Comparison of ENCODE assay signal across 9 mouse cellular contexts in genomic region chr16:44394577-44395243, GRCm38 (mm10). TPM values are rescaled to one million over a fixed set of nuclear protein-coding genes. Genes with fewer than 3 reads are reported as not detected.
DNase-seq lines count a peak whose midpoint lies in the region; ATAC-seq and TF ChIP-seq lines count a peak whose summit lies in the region.
"Had no signal": no experiment of that assay in that cellular context is flagged by ENCODE, and none has a peak within 500 bp of the region (broad histone marks: within the 10 kb centered on the region; RNA-seq: fewer than 3 reads in every experiment).

Gene Cfap44 (plus strand): TSS chr16:44394796.

- WGBS in forebrain, embryonic 14.5 days, result 2% methylated on average over 17 of the region's 17 CpGs
- WGBS in hindbrain, embryonic 10.5 days, result 3% methylated on average over 17 of the region's 17 CpGs
- WGBS in liver, postnatal 0 days (ENCODE audit: insufficient replicate concordance), result 4% methylated on average over 17 of the region's 17 CpGs
- 2% methylated on average over 17 of the region's 17 CpGs for WGBS in neural tube, embryonic 14.5 days
- WGBS in thymus, adult 2 months, result 10% methylated on average over 17 of the region's 17 CpGs

- H3K4me3 ChIP-seq in ES-E14 (ENCODE audit: insufficient read depth in 1 of 2, low read depth in 1 of 2, low read length in 2 of 2, poor library complexity in 1 of 2, severe bottlenecking in 1 of 2), result peak within 1 kb of the TSS; percentile 13 to 25; a peak in 3 of 4 replicates
- peak within 1 kb of the TSS; percentile 31 for H3K4me3 ChIP-seq in forebrain, embryonic 14.5 days (ENCODE audit: low read depth, low read length)
- H3K4me3 ChIP-seq in hindbrain, embryonic 10.5 days, result peak within 1 kb of the TSS; percentile 52
- peak within 1 kb of the TSS; percentile 59 for H3K4me3 ChIP-seq in layer of hippocampus, adult 2 months
- H3K4me3 ChIP-seq in liver, postnatal 0 days (ENCODE audit: low read depth, low read length), result peak within 1 kb of the TSS; percentile 19; the same call in 1 of the 2 replicates
- peak within 1 kb of the TSS; percentile 28 for H3K4me3 ChIP-seq in neural tube, embryonic 14.5 days (ENCODE audit: low read depth, low read length)
- H3K4me3 ChIP-seq in thymus, adult 2 months (ENCODE audit: control insufficient read depth, insufficient read depth, low read length), result no peak within 1 kb of the TSS
- H3K4me3 ChIP-seq: erythroblast, embryonic 14.5 days had no signal

- peaks cover 4 to 14% of the 10 kb centered on the region in 2 experiments; a peak in 2 of 4 replicates for H3K4me1 ChIP-seq in ES-E14 (ENCODE audit: control insufficient read depth in 2 of 2, insufficient read depth in 2 of 2, low read length in 2 of 2, poor library complexity in 1 of 2)
- H3K4me1 ChIP-seq in forebrain, embryonic 14.5 days (ENCODE audit: control insufficient read depth, insufficient read depth, low read length), result peaks cover 7% of the 10 kb centered on the region
- peaks cover 23% of the 10 kb centered on the region for H3K4me1 ChIP-seq in hindbrain, embryonic 10.5 days (replicated peaks)
- H3K4me1 ChIP-seq in liver, postnatal 0 days (ENCODE audit: insufficient read depth), result peaks cover 13% of the 10 kb centered on the region
- H3K4me1 ChIP-seq in neural tube, embryonic 14.5 days (ENCODE audit: control insufficient read depth, insufficient read depth, low read length), result no peaks in the 10 kb centered on the region
- peaks cover 7% of the 10 kb centered on the region for H3K4me1 ChIP-seq in thymus, adult 2 months (replicated peaks; ENCODE audit: control insufficient read depth, insufficient read depth, low read length)

- peak; percentile 72 for ATAC-seq in cerebellum, adult (ENCODE audit: insufficient number of reproducible peaks, low FRiP score, low TSS enrichment)
- peak; percentile 93 for ATAC-seq in forebrain, embryonic 14.5 days
- ATAC-seq in liver, postnatal 0 days, result peak; percentile 60
- ATAC-seq in neural tube, embryonic 14.5 days (ENCODE audit: low read depth), result peak; percentile 92

- DNase-seq in ES-E14 (ENCODE audit: low read depth, low spot score), result peak; percentile 92
- DNase-seq in forebrain, embryonic 14.5 days (ENCODE audit: low spot score), result peak; percentile 97
- DNase-seq in hindbrain, embryonic 10.5 days (ENCODE audit: low spot score), result peak; percentile 93
- DNase-seq in layer of hippocampus, adult 2 months (ENCODE audit: low spot score in 2 of 2), result peak; percentile 91
- peak; percentile 77 for DNase-seq in liver, postnatal 0 days
- DNase-seq in thymus, adult 2 months, result peak; percentile 71

- peak within 1 kb of the TSS; percentile 29; the same call in 1 of the 2 replicates for H3K9ac ChIP-seq in ES-E14 (ENCODE audit: insufficient read depth, low read depth, low read length, poor library complexity, severe bottlenecking)
- H3K9ac ChIP-seq in forebrain, embryonic 14.5 days (ENCODE audit: low read length), result peak within 1 kb of the TSS; percentile 48; the same call in 1 of the 2 replicates
- no peak within 1 kb of the TSS for H3K9ac ChIP-seq in liver, postnatal 0 days (replicated peaks)
- peak within 1 kb of the TSS; percentile 21; the same call in 1 of the 2 replicates for H3K9ac ChIP-seq in neural tube, embryonic 14.5 days (replicated peaks; ENCODE audit: low read depth, low read length)

- no peaks in the 10 kb centered on the region for H3K27me3 ChIP-seq in forebrain, embryonic 14.5 days (replicated peaks; ENCODE audit: control insufficient read depth, insufficient read depth, low read length)
- H3K27me3 ChIP-seq in hindbrain, embryonic 10.5 days (ENCODE audit: insufficient read depth, poor library complexity, severe bottlenecking), result 0 out of 2 replicates have a peak, but pooled peaks cover 4% of the 10 kb centered on the region
- no peaks in the 10 kb centered on the region for H3K27me3 ChIP-seq in liver, postnatal 0 days (ENCODE audit: insufficient read depth, low read length)
- H3K27me3 ChIP-seq in neural tube, embryonic 14.5 days (ENCODE audit: control insufficient read depth, insufficient read depth, low read length), result no peaks in the 10 kb centered on the region
- no peaks in the 10 kb centered on the region for H3K27me3 ChIP-seq in thymus, adult 2 months (ENCODE audit: control insufficient read depth, insufficient read depth, low read length)

- H3K27ac ChIP-seq in ES-E14 (ENCODE audit: insufficient read depth, low read depth, low read length, poor library complexity, severe bottlenecking), result no peak within 1 kb of the TSS
- no peak within 1 kb of the TSS for H3K27ac ChIP-seq in forebrain, embryonic 14.5 days (ENCODE audit: low read depth, low read length)
- peak within 1 kb of the TSS; percentile 70 for H3K27ac ChIP-seq in hindbrain, embryonic 10.5 days
- peak within 1 kb of the TSS; percentile 90 for H3K27ac ChIP-seq in layer of hippocampus, adult 2 months
- H3K27ac ChIP-seq in liver, postnatal 0 days (ENCODE audit: low read depth), result no peak within 1 kb of the TSS
- no peak within 1 kb of the TSS for H3K27ac ChIP-seq in neural tube, embryonic 14.5 days (ENCODE audit: low read depth, low read length)
- H3K27ac ChIP-seq in thymus, adult 2 months (ENCODE audit: control insufficient read depth, insufficient read depth, low read length), result no peak within 1 kb of the TSS

- TF ChIP-seq CTCF in layer of hippocampus, adult 2 months (conservative IDR thresholded peaks at IDR 0.05), result peak; percentile 19; the same call in 1 of the 2 replicates
- peak; percentile 10; the same call in 1 of the 2 replicates for TF ChIP-seq CTCF in liver, postnatal 0 days (IDR thresholded peaks at IDR 0.05; ENCODE audit: low read depth)
- TF ChIP-seq CTCF in thymus, adult 2 months (IDR thresholded peaks at IDR 0.05; ENCODE audit: borderline replicate concordance, control insufficient read depth, extremely low read depth, insufficient read depth, low read length, poor library complexity), result 0 out of 2 replicates have a peak, but pooled peaks have one; percentile 38

- H3K9me3 ChIP-seq in ES-E14 (ENCODE audit: control insufficient read depth, insufficient read depth, low read depth, low read length), result no peaks in the 10 kb centered on the region
- H3K9me3 ChIP-seq in forebrain, embryonic 14.5 days (replicated peaks; ENCODE audit: control insufficient read depth, low read length), result no peaks in the 10 kb centered on the region
- H3K9me3 ChIP-seq in hindbrain, embryonic 10.5 days, result no peaks in the 10 kb centered on the region
- H3K9me3 ChIP-seq in liver, postnatal 0 days (ENCODE audit: low read length), result no peaks in the 10 kb centered on the region
- no peaks in the 10 kb centered on the region for H3K9me3 ChIP-seq in neural tube, embryonic 14.5 days (ENCODE audit: control insufficient read depth, low read length)

- TF ChIP-seq POLR2A in thymus, adult 2 months (IDR thresholded peaks at IDR 0.05; ENCODE audit: control insufficient read depth, extremely low read depth, insufficient read depth, low read length, poor library complexity), result no peak

- in situ Hi-C loops in ES-E14 (cut with MboI; ENCODE audit: low sequenced_read_pairs in 2 of 2, unreplicated experiment in 2 of 2), result no loop called here

- TF ChIP-seq EP300 in liver, postnatal 0 days (IDR thresholded peaks at IDR 0.05; ENCODE audit: low read depth), result no peak

- H3K4me2 ChIP-seq in forebrain, embryonic 14.5 days (ENCODE audit: low read length), result peak within 1 kb of the TSS; percentile 58
- H3K4me2 ChIP-seq in liver, postnatal 0 days (ENCODE audit: low read depth, low read length), result peak within 1 kb of the TSS; percentile 58
- H3K4me2 ChIP-seq in neural tube, embryonic 14.5 days (ENCODE audit: low read depth, low read length), result peak within 1 kb of the TSS; percentile 56

- H3K36me3 ChIP-seq in ES-E14 (ENCODE audit: control insufficient read depth, insufficient read depth, low read length, poor library complexity, severe bottlenecking), result peaks cover under 1% of the 10 kb centered on the region; the same call in 1 of the 2 replicates
- no peaks in the 10 kb centered on the region for H3K36me3 ChIP-seq in forebrain, embryonic 14.5 days (ENCODE audit: control insufficient read depth, insufficient read depth, low read length)
- H3K36me3 ChIP-seq in hindbrain, embryonic 10.5 days, result peaks cover 11% of the 10 kb centered on the region
- no peaks in the 10 kb centered on the region for H3K36me3 ChIP-seq in liver, postnatal 0 days (replicated peaks; ENCODE audit: insufficient read depth, low read length)
- no peaks in the 10 kb centered on the region for H3K36me3 ChIP-seq in neural tube, embryonic 14.5 days (ENCODE audit: control insufficient read depth, insufficient read depth, low read length)
- H3K36me3 ChIP-seq in thymus, adult 2 months (ENCODE audit: control insufficient read depth, insufficient read depth, low read length), result no peaks in the 10 kb centered on the region

TF ChIP-seq in ES-E14, 5 proteins besides CTCF, POLR2A, EP300 and RAD21:
- peak; percentile 70; the same call in 1 of the 2 replicates for TF ChIP-seq HCFC1 (IDR thresholded peaks at IDR 0.05; ENCODE audit: borderline replicate concordance, insufficient read depth, low read length)
- no peak for TF ChIP-seq ZNF384 (IDR thresholded peaks at IDR 0.05; ENCODE audit: low read depth, low read length)
- TF ChIP-seq CHD2 (IDR thresholded peaks at IDR 0.05; ENCODE audit: low read depth, low read length), result peak; percentile 67; the same call in 1 of the 2 replicates

RNA-seq across cellular contexts. Expression of gene Cfap44, which starts in this region (rescaled TPM):
- total RNA-seq in ES-E14 (2012; rRNA removed), result 0.22 and 0.37 TPM in 2 replicates
- polyA plus RNA-seq in forebrain, embryonic 14.5 days (2014; fragmentation: Nextera tagmentation; extraction: Ambion mirVana), result 2.4 and 3.6 TPM in 2 replicates
- 3.0 and 4.4 TPM in 2 replicates for polyA plus RNA-seq in hindbrain, embryonic 10.5 days (2016; fragmentation: Nextera tagmentation; extraction: Ambion mirVana)
- 10 to 100 TPM; 12.8 to 14.8 TPM for total RNA-seq in layer of hippocampus, adult 2 months (2021)
- polyA plus RNA-seq in liver, postnatal 0 days (2015; fragmentation: Nextera tagmentation; extraction: Ambion mirVana), result 0.20 and 0.69 TPM in 2 replicates
- 3.7 and 7.6 TPM in 2 replicates for polyA plus RNA-seq in neural tube, embryonic 14.5 days (2014; fragmentation: Nextera tagmentation; extraction: Ambion mirVana)
- polyA plus RNA-seq in thymus, adult 2 months (2012; rRNA removed), result 0.12 TPM in 1 of 2 replicates, not detected in the other
- polyA plus RNA-seq: erythroblast, embryonic 14.5 days had no signal

Comparison
In these comparisons a context has a peak if more than half of its experiments do, and no peak if none do; other contexts are left out.
1. RNA of gene Cfap44 (total RNA-seq): 12.8 to 14.8 TPM in layer of hippocampus, adult 2 months; 0.22 to 0.37 TPM in ES-E14; every median in the first group is over 10 times any median in the second.
2. Peak in DNase-seq, H3K4me3 ChIP-seq and H3K9ac ChIP-seq in ES-E14; RNA of the gene not detected or under 1 TPM.
3. Peak in DNase-seq, ATAC-seq, H3K4me3 ChIP-seq and H3K4me2 ChIP-seq in liver, postnatal 0 days; RNA of the gene not detected or under 1 TPM.
4. Peak in DNase-seq in thymus, adult 2 months; RNA of the gene not detected or under 1 TPM.
5. H3K27ac ChIP-seq: peak in hindbrain, embryonic 10.5 days (single experiment) and layer of hippocampus, adult 2 months (single experiment); none in ES-E14 (single experiment), forebrain, embryonic 14.5 days (single experiment), liver, postnatal 0 days (single experiment), neural tube, embryonic 14.5 days (single experiment) and thymus, adult 2 months (single experiment).
6. Peak in every context shown above with its lines, with median percentiles within 50 percentile points of each other: DNase-seq, ATAC-seq, H3K4me2 ChIP-seq and CTCF ChIP-seq.